Mouse (Mus musculus) forebrain, embryonic 10.5 days (tissue): ENCODE results near the gene Bbs12. TPM values are rescaled to one million over a fixed set of nuclear protein-coding genes. Genes with fewer than 3 reads are reported as not detected.

Source experiments
- DNase-seq: peaks from one replicate; pipeline ENCODE4 v3.0.0-alpha.2; 2017; ENCODE audit warnings: low spot score; ENCODE audit errors: extremely low spot score
- H3K27ac ChIP-seq: fragments of 300-500 bp; sonication (generic); 2 replicates; pipeline ENCODE4 v1.5.1; 2016; ENCODE audit warnings: mild to moderate bottlenecking
- H3K27me3 ChIP-seq: fragments of 300-500 bp; sonication (generic); 2 replicates; pipeline ENCODE4 v1.6.1; 2016; ENCODE audit warnings: mild to moderate bottlenecking; ENCODE audit not compliant: poor library complexity, severe bottlenecking
- H3K36me3 ChIP-seq: fragments of 300-500 bp; sonication (generic); replicated peaks from 2 replicates; pipeline ENCODE4 v1.6.1; 2016; ENCODE audit warnings: mild to moderate bottlenecking, moderate library complexity
- H3K4me1 ChIP-seq: fragments of 300-500 bp; sonication (generic); 2 replicates; pipeline ENCODE4 v1.6.1; 2016
- H3K4me3 ChIP-seq: fragments of 300-500 bp; sonication (generic); 2 replicates; pipeline ENCODE4 v1.5.1; 2016; ENCODE audit warnings: mild to moderate bottlenecking, moderate library complexity
- H3K9me3 ChIP-seq: fragments of 300-500 bp; sonication (generic); 2 replicates; pipeline ENCODE4 v1.6.1; 2016; ENCODE audit warnings: mild to moderate bottlenecking, moderate library complexity
- WGBS: fragments of 180-500 bp; shearing (Covaris S2); methylation state at CpG from one replicate; pipeline ENCODE4 v1.1.7; 2016; 5-methylcytosine and 5-hydroxymethylcytosine counted together
- polyA plus RNA-seq: library from polyadenylated mRNA; unstranded; fragments of >200 nt; fragmentation: Nextera tagmentation; extraction: Ambion mirVana; gene quantifications from 2 replicates; pipeline ENCODE4 v1.2.1, GENCODE M21; 2016

The Bbs12 gene
- polyA plus RNA-seq, 1 experiment from 2014 or later: 9.8 TPM

- Histone ChIP-seq H3K27me3 (no peaks in the 10 kb centered on the region), H3K4me1 (no peaks in the 10 kb centered on the region), H3K9me3 (no peaks in the 10 kb centered on the region), H3K27ac (no peak overlapping the region), H3K36me3 (no peaks in the 10 kb centered on the region), H3K4me3 (no peak overlapping the region)
- no peak for DNase-seq
- WGBS: 85% methylated on average over 4 of the region's 4 CpGs
Observed at GRCm38 (mm10) chr3:37370407-37370806, 58.1 kb downstream of the Bbs12 start.

Other genes with a start within 250 kb of the Bbs12 start
- gene Adad1, start 249.0 kb upstream of the Bbs12 start, polyA plus RNA-seq: 0.33 and 0.36 TPM in 2 replicates
- gene Il2, start 186.6 kb upstream of the Bbs12 start, polyA plus RNA-seq: 0.17 and 0.38 TPM in 2 replicates
- gene Il21, start 79.9 kb upstream of the Bbs12 start, polyA plus RNA-seq: not detected in 2 replicates
- gene Cetn4, start 154 bp downstream of the Bbs12 start, polyA plus RNA-seq: 2.4 and 2.7 TPM in 2 replicates
- 0.36 and 0.80 TPM in 2 replicates for gene Fgf2, start 35.8 kb downstream of the Bbs12 start, polyA plus RNA-seq
- gene Spata5, start 107.3 kb downstream of the Bbs12 start, polyA plus RNA-seq: 56.2 and 56.4 TPM in 2 replicates
- 4.5 and 5.1 TPM in 2 replicates for gene Nudt6, start 107.7 kb downstream of the Bbs12 start, polyA plus RNA-seq